Mouse (Mus musculus) MEL-GATA-1-ER (cell line): ENCODE measurements around the gene Cacng2.

Experiments
- DNase-seq: peaks from one replicate; pipeline ENCODE4 v3.0.0-alpha.2; 2012; ENCODE audit warnings: low read depth; ENCODE audit errors: extremely low read depth

Cacng2 gene

GRCm38 (mm10) chr15:78082841-78083572, 36.8 kb downstream of the Cacng2 start:
- no peak for DNase-seq

- DNase-seq = no peak
Observed at GRCm38 (mm10) chr15:78082149-78082548, 37.7 kb downstream of the Cacng2 start.

- no peak for DNase-seq
Observed at GRCm38 (mm10) chr15:78081384-78081783, 38.4 kb downstream of the Cacng2 start.

- DNase-seq = no peak
Observed at GRCm38 (mm10) chr15:78080326-78080725, 39.5 kb downstream of the Cacng2 start.

- DNase-seq = no peak
Observed at GRCm38 (mm10) chr15:78078776-78079628, 40.8 kb downstream of the Cacng2 start.

GRCm38 (mm10) chr15:78078206-78078605, 41.6 kb downstream of the Cacng2 start:
- no peak for DNase-seq

- DNase-seq = no peak
Observed at GRCm38 (mm10) chr15:78075921-78076320, 43.9 kb downstream of the Cacng2 start.

- no peak for DNase-seq
Observed at GRCm38 (mm10) chr15:78073109-78073508, 46.7 kb downstream of the Cacng2 start.

- DNase-seq = peak; percentile 15
Observed at GRCm38 (mm10) chr15:78066475-78066874, 53.4 kb downstream of the Cacng2 start.

- no peak for DNase-seq
Observed at GRCm38 (mm10) chr15:78065541-78065940, 54.3 kb downstream of the Cacng2 start.

- DNase-seq = no peak
Observed at GRCm38 (mm10) chr15:78064340-78064739, 55.5 kb downstream of the Cacng2 start.

GRCm38 (mm10) chr15:78062467-78062866, 57.4 kb downstream of the Cacng2 start:
- no peak for DNase-seq

- DNase-seq = no peak
Observed at GRCm38 (mm10) chr15:78056930-78057329, 62.9 kb downstream of the Cacng2 start.

- DNase-seq = no peak
Observed at GRCm38 (mm10) chr15:78050682-78051081, 69.1 kb downstream of the Cacng2 start.

- DNase-seq = no peak
Observed at GRCm38 (mm10) chr15:78049933-78050332, 69.9 kb downstream of the Cacng2 start.

GRCm38 (mm10) chr15:78045842-78046241, 74.0 kb downstream of the Cacng2 start:
- DNase-seq = no peak

GRCm38 (mm10) chr15:78045314-78045713, 74.5 kb downstream of the Cacng2 start:
- DNase-seq = no peak

- DNase-seq = no peak
Observed at GRCm38 (mm10) chr15:78044826-78045225, 75.0 kb downstream of the Cacng2 start.

- DNase-seq = no peak
Observed at GRCm38 (mm10) chr15:78042706-78043105, 77.1 kb downstream of the Cacng2 start.

GRCm38 (mm10) chr15:78037626-78038025, 82.2 kb downstream of the Cacng2 start:
- no peak for DNase-seq

GRCm38 (mm10) chr15:78036586-78036985, 83.2 kb downstream of the Cacng2 start:
- DNase-seq = no peak

GRCm38 (mm10) chr15:78029938-78030337, 89.9 kb downstream of the Cacng2 start:
- DNase-seq = no peak

GRCm38 (mm10) chr15:78026521-78026920, 93.3 kb downstream of the Cacng2 start:
- no peak for DNase-seq
